Mouse (Mus musculus): Measurements from ENCODE around the gene Gm5767.

GRCm38 (mm10) chr16:8675559-8675958 lies 5.0 kb upstream of the Gm5767 start:
- no peak for TF ChIP-seq CTCF (conservative IDR thresholded peaks at IDR 0.05; ENCODE audit: insufficient read depth, insufficient read length, low read depth, low read length)
- TF ChIP-seq POLR2A (IDR thresholded peaks at IDR 0.05; ENCODE audit: low read depth, low read length) = no peak
